26 mouse cellular contexts compared by ENCODE assay signal in the genomic region with DNA sequence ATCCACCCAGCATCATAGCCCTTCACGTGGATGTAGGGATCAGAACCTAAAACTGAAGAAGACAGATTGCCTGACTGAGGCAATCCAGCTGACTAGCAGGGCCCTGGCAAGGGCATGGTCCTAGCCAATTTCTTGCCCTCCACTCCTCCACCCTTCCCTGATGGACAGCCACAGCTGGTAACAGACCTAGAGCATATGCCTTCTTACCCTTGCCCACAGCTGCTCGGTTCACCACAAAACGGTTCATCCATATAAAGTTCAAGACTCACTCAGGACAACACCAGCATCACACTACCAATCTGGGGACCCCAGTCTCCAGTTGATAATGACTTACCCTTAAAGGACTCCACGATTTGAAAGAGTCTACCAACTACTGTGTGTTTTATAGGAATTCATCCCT. TPM values are rescaled to one million over a fixed set of nuclear protein-coding genes. Genes with fewer than 3 reads are reported as not detected.
DNase-seq lines count a peak whose midpoint lies in the region; ATAC-seq and TF ChIP-seq lines count a peak whose summit lies in the region.
"Had no signal": no experiment of that assay in that cellular context is flagged by ENCODE, and none has a peak within 500 bp of the region (broad histone marks: within the 10 kb centered on the region; RNA-seq: fewer than 3 reads in every experiment).

No protein-coding gene starts in this region.

- TF ChIP-seq CTCF in liver, postnatal 0 days (IDR thresholded peaks at IDR 0.05; ENCODE audit: low read depth) = no peak

- H3K9ac ChIP-seq in heart, embryonic 13.5 days = no peak overlapping the region
- peak overlapping the region; percentile 53 for H3K9ac ChIP-seq in liver, embryonic 13.5 days
- H3K9ac ChIP-seq in liver, postnatal 0 days (replicated peaks) = no peak overlapping the region
- H3K9ac ChIP-seq: embryonic facial prominence, embryonic 15.5 days; forebrain, embryonic 12.5 days; hindbrain, embryonic 12.5 days had no signal

- no peak for TF ChIP-seq EP300 in liver, postnatal 0 days (IDR thresholded peaks at IDR 0.05; ENCODE audit: low read depth)

- intact Hi-C loops in heart, postnatal 25 days (cut with DNase I) = no loop called here
- intact Hi-C loops in left cerebral cortex, postnatal 36 days (cut with DNase I) = no loop called here

- ATAC-seq in erythroblast, adult 5-6 weeks (replicated peaks; ENCODE audit: low FRiP score, poor library complexity, severe bottlenecking) = no peak
- ATAC-seq in heart, embryonic 13.5 days (ENCODE audit: extremely low read depth, insufficient number of reproducible peaks, low FRiP score, low TSS enrichment) = no peak
- ATAC-seq in liver, embryonic 13.5 days (ENCODE audit: low read depth) = no peak
- no peak for ATAC-seq in liver, postnatal 0 days
- ATAC-seq: activated CD4-positive, CD25-positive, alpha-beta regulatory T cell, adult 4 months; forebrain, embryonic 16.5 days; hindbrain, embryonic 16.5 days; inflammation-experienced regulatory T-cells, adult 6 months; Patski had no signal

- H3K9me3 ChIP-seq in erythroblast, embryonic 14.5 days (ENCODE audit: control insufficient read depth, low read length) = no peaks in the 10 kb centered on the region
- no peaks in the 10 kb centered on the region for H3K9me3 ChIP-seq in heart, embryonic 13.5 days
- H3K9me3 ChIP-seq in liver, embryonic 13.5 days (replicated peaks) = no peaks in the 10 kb centered on the region
- H3K9me3 ChIP-seq in liver, postnatal 0 days (ENCODE audit: low read length) = no peaks in the 10 kb centered on the region
- H3K9me3 ChIP-seq: embryonic facial prominence, embryonic 15.5 days; forebrain, embryonic 12.5 days; hindbrain, embryonic 12.5 days had no signal

- peak overlapping the region; percentile 70 for H3K4me3 ChIP-seq in erythroblast, embryonic 14.5 days (replicated peaks)
- H3K4me3 ChIP-seq in heart, embryonic 13.5 days = peak overlapping the region; percentile 9; the same call in 1 of the 2 replicates
- peak overlapping the region; percentile 77 for H3K4me3 ChIP-seq in liver, embryonic 13.5 days (replicated peaks)
- peak overlapping the region; percentile 51 for H3K4me3 ChIP-seq in liver, postnatal 0 days (ENCODE audit: low read depth, low read length)
- H3K4me3 ChIP-seq: embryonic facial prominence, embryonic 15.5 days; forebrain, embryonic 12.5 days; hindbrain, embryonic 12.5 days had no signal

- no peak for DNase-seq in heart, postnatal 25 days (ENCODE audit: low spot score)
- DNase-seq in liver, embryonic 13.5 days = no peak
- no peak for DNase-seq in liver, postnatal 0 days
- DNase-seq in left cerebral cortex, postnatal 36 days (ENCODE audit: low spot score in 2 of 2) = no peak
- no peak for DNase-seq in left cerebral cortex, adult 9 months (ENCODE audit: low spot score in 2 of 2)
- DNase-seq: adrenal gland, postnatal 25 days; B cell, adult 2 months; cerebellum, adult 2 months; cerebellum, postnatal 10 days; embryo, embryonic 11 days; gastrocnemius, postnatal 10 days; heart, postnatal 36 days had no signal

- no peaks in the 10 kb centered on the region; the same call in 1 of the 2 replicates for H3K27me3 ChIP-seq in erythroblast, embryonic 14.5 days (ENCODE audit: control insufficient read depth)
- H3K27me3 ChIP-seq in heart, embryonic 13.5 days (replicated peaks) = peaks cover 12% of the 10 kb centered on the region; the same call in 1 of the 2 replicates
- H3K27me3 ChIP-seq in liver, embryonic 13.5 days = no peaks in the 10 kb centered on the region
- no peaks in the 10 kb centered on the region for H3K27me3 ChIP-seq in liver, postnatal 0 days (ENCODE audit: insufficient read depth, low read length)
- H3K27me3 ChIP-seq: hindbrain, embryonic 12.5 days had no signal

- H3K4me1 ChIP-seq in erythroblast, embryonic 14.5 days (ENCODE audit: control insufficient read depth) = peaks cover 78% of the 10 kb centered on the region
- H3K4me1 ChIP-seq in heart, embryonic 13.5 days = peaks cover 18% of the 10 kb centered on the region
- H3K4me1 ChIP-seq in liver, embryonic 13.5 days (replicated peaks) = peaks cover 69% of the 10 kb centered on the region
- peaks cover 22% of the 10 kb centered on the region for H3K4me1 ChIP-seq in liver, postnatal 0 days (ENCODE audit: insufficient read depth)
- H3K4me1 ChIP-seq: embryonic facial prominence, embryonic 15.5 days; forebrain, embryonic 12.5 days; hindbrain, embryonic 12.5 days had no signal

- WGBS in heart, embryonic 13.5 days = 69% methylated on average over 4 of the region's 4 CpGs
- 74% methylated on average over 4 of the region's 4 CpGs for WGBS in liver, embryonic 13.5 days (ENCODE audit: insufficient replicate concordance)
- 76% methylated on average over 4 of the region's 4 CpGs for WGBS in liver, postnatal 0 days (ENCODE audit: insufficient replicate concordance)

- peaks cover 86% of the 10 kb centered on the region for H3K36me3 ChIP-seq in erythroblast, embryonic 14.5 days (ENCODE audit: control insufficient read depth)
- no peaks in the 10 kb centered on the region for H3K36me3 ChIP-seq in heart, embryonic 13.5 days
- H3K36me3 ChIP-seq in liver, embryonic 13.5 days = peaks cover 81% of the 10 kb centered on the region
- H3K36me3 ChIP-seq in liver, postnatal 0 days (replicated peaks; ENCODE audit: insufficient read depth, low read length) = peaks cover 51% of the 10 kb centered on the region
- H3K36me3 ChIP-seq: embryonic facial prominence, embryonic 15.5 days; forebrain, embryonic 12.5 days; hindbrain, embryonic 12.5 days had no signal

- peak overlapping the region; percentile 45 for H3K4me2 ChIP-seq in heart, embryonic 13.5 days
- H3K4me2 ChIP-seq in liver, embryonic 13.5 days = peak overlapping the region; percentile 88
- H3K4me2 ChIP-seq in liver, postnatal 0 days (ENCODE audit: low read depth, low read length) = peak overlapping the region; percentile 76
- H3K4me2 ChIP-seq: embryonic facial prominence, embryonic 15.5 days; forebrain, embryonic 12.5 days; hindbrain, embryonic 12.5 days had no signal

- H3K27ac ChIP-seq in heart, embryonic 13.5 days (replicated peaks) = no peak overlapping the region
- peak overlapping the region; percentile 47 for H3K27ac ChIP-seq in liver, embryonic 13.5 days
- no peak overlapping the region for H3K27ac ChIP-seq in liver, postnatal 0 days (ENCODE audit: low read depth)
- H3K27ac ChIP-seq: embryonic facial prominence, embryonic 15.5 days; forebrain, embryonic 12.5 days; hindbrain, embryonic 12.5 days had no signal

RNA-seq across cellular contexts. Expression of a gene that starts 4.0 kb away (rescaled TPM):
- 27.7 and 29.4 TPM in 2 replicates for polyA plus RNA-seq in erythroblast, embryonic 14.5 days (2012)
- total RNA-seq in erythroblast, adult 5-6 weeks (2015; ENCODE audit: low replicate concordance) = 938 and 1,091 TPM in 2 replicates
- 1,195 and 1,321 TPM in 2 replicates for total RNA-seq in erythroblast, adult 5-6 weeks (2017; ENCODE audit: low replicate concordance)
- 11.5 and 16.0 TPM in 2 replicates for polyA plus RNA-seq in heart, embryonic 13.5 days (2015; fragmentation: Nextera tagmentation; extraction: Ambion mirVana)
- under 1 TPM; 0.05 to 0.25 TPM for total RNA-seq in heart, postnatal 25 days (2021)
- 329 and 341 TPM in 2 replicates for polyA plus RNA-seq in liver, embryonic 13.5 days (2015; fragmentation: Nextera tagmentation; extraction: Ambion mirVana)
- 125 and 144 TPM in 2 replicates for polyA plus RNA-seq in liver, postnatal 0 days (2015; fragmentation: Nextera tagmentation; extraction: Ambion mirVana)
- total RNA-seq in left cerebral cortex, postnatal 36 days (2021) = under 1 TPM; 0.44 to 0.75 TPM
- polyA plus RNA-seq: Patski had no signal

RNA-seq across cellular contexts. Expression of a gene that starts 9.3 kb away (rescaled TPM):
- polyA plus RNA-seq in erythroblast, embryonic 14.5 days (2012) = 49.7 and 52.4 TPM in 2 replicates
- 21.7 and 32.1 TPM in 2 replicates for total RNA-seq in erythroblast, adult 5-6 weeks (2015; ENCODE audit: low replicate concordance)
- 36.0 and 124 TPM in 2 replicates for total RNA-seq in erythroblast, adult 5-6 weeks (2017; ENCODE audit: low replicate concordance)
- polyA plus RNA-seq in heart, embryonic 13.5 days (2015; fragmentation: Nextera tagmentation; extraction: Ambion mirVana) = 124 and 135 TPM in 2 replicates
- 10 to 100 TPM; 15.3 to 19.0 TPM for total RNA-seq in heart, postnatal 25 days (2021)
- polyA plus RNA-seq in liver, embryonic 13.5 days (2015; fragmentation: Nextera tagmentation; extraction: Ambion mirVana) = 121 and 130 TPM in 2 replicates
- polyA plus RNA-seq in liver, postnatal 0 days (2015; fragmentation: Nextera tagmentation; extraction: Ambion mirVana) = 54.8 and 61.3 TPM in 2 replicates
- total RNA-seq in left cerebral cortex, postnatal 36 days (2021) = 10 to 100 TPM; 18.5 to 20.5 TPM

RNA-seq across cellular contexts. Expression of a gene that starts 11.8 kb away (rescaled TPM):
- 1.8 and 2.0 TPM in 2 replicates for polyA plus RNA-seq in erythroblast, embryonic 14.5 days (2012)
- total RNA-seq in erythroblast, adult 5-6 weeks (2015; ENCODE audit: low replicate concordance) = 2.3 and 4.2 TPM in 2 replicates
- total RNA-seq in erythroblast, adult 5-6 weeks (2017; ENCODE audit: low replicate concordance) = 3.1 and 4.0 TPM in 2 replicates
- polyA plus RNA-seq in heart, embryonic 13.5 days (2015; fragmentation: Nextera tagmentation; extraction: Ambion mirVana) = 8.5 and 9.5 TPM in 2 replicates
- 10 to 100 TPM; 21.4 to 25.0 TPM for total RNA-seq in heart, postnatal 25 days (2021)
- polyA plus RNA-seq in liver, embryonic 13.5 days (2015; fragmentation: Nextera tagmentation; extraction: Ambion mirVana) = 2.8 and 2.9 TPM in 2 replicates
- 1.8 and 2.1 TPM in 2 replicates for polyA plus RNA-seq in liver, postnatal 0 days (2015; fragmentation: Nextera tagmentation; extraction: Ambion mirVana)
- 1 to 10 TPM; 6.9 to 8.6 TPM for total RNA-seq in left cerebral cortex, postnatal 36 days (2021)

RNA-seq across cellular contexts. Expression of a gene that starts 32.2 kb away (rescaled TPM):
- not detected in 2 replicates for polyA plus RNA-seq in erythroblast, embryonic 14.5 days (2012)
- total RNA-seq in erythroblast, adult 5-6 weeks (2015; ENCODE audit: low replicate concordance) = not detected in 2 replicates
- not detected in 2 replicates for total RNA-seq in erythroblast, adult 5-6 weeks (2017; ENCODE audit: low replicate concordance)
- polyA plus RNA-seq in heart, embryonic 13.5 days (2015; fragmentation: Nextera tagmentation; extraction: Ambion mirVana) = not detected in 2 replicates
- total RNA-seq in heart, postnatal 25 days (2021) = not detected
- not detected in 2 replicates for polyA plus RNA-seq in liver, embryonic 13.5 days (2015; fragmentation: Nextera tagmentation; extraction: Ambion mirVana)
- polyA plus RNA-seq in liver, postnatal 0 days (2015; fragmentation: Nextera tagmentation; extraction: Ambion mirVana) = not detected in 2 replicates
- under 1 TPM; 0.57 to 0.91 TPM for total RNA-seq in left cerebral cortex, postnatal 36 days (2021)
- total RNA-seq: adrenal gland, adult 18-20 months; adrenal gland, postnatal 25 days; gastrocnemius, postnatal 10 days; gastrocnemius, postnatal 4 days; heart, postnatal 36 days had no signal
- polyA plus RNA-seq: embryonic facial prominence, embryonic 11.5 days; forebrain, embryonic 12.5 days; inflammation-experienced regulatory T-cells, adult 6 months; Patski had no signal

RNA-seq across cellular contexts. Expression of a gene that starts 46.7 kb away (rescaled TPM):
- 1.0 and 1.4 TPM in 2 replicates for polyA plus RNA-seq in erythroblast, embryonic 14.5 days (2012)
- total RNA-seq in erythroblast, adult 5-6 weeks (2015; ENCODE audit: low replicate concordance) = 0.84 and 0.96 TPM in 2 replicates
- total RNA-seq in erythroblast, adult 5-6 weeks (2017; ENCODE audit: low replicate concordance) = 1.3 and 1.4 TPM in 2 replicates
- 26.4 and 27.3 TPM in 2 replicates for polyA plus RNA-seq in heart, embryonic 13.5 days (2015; fragmentation: Nextera tagmentation; extraction: Ambion mirVana)
- total RNA-seq in heart, postnatal 25 days (2021) = 10 to 100 TPM; 21.5 to 23.5 TPM
- polyA plus RNA-seq in liver, embryonic 13.5 days (2015; fragmentation: Nextera tagmentation; extraction: Ambion mirVana) = 16.1 and 16.5 TPM in 2 replicates
- 26.6 and 27.8 TPM in 2 replicates for polyA plus RNA-seq in liver, postnatal 0 days (2015; fragmentation: Nextera tagmentation; extraction: Ambion mirVana)
- 10 to 100 TPM; 28.0 to 34.5 TPM for total RNA-seq in left cerebral cortex, postnatal 36 days (2021)

Comparison
In these comparisons a context has a peak if more than half of its experiments do, and no peak if none do; other contexts are left out.
1. H3K4me3 ChIP-seq: peak in every context shown above with its lines; median percentile 77 in liver, embryonic 13.5 days; 70 in erythroblast, embryonic 14.5 days; 51 in liver, postnatal 0 days; 9 in heart, embryonic 13.5 days.